Mouse (Mus musculus) cerebellum, adult 9-11 months (tissue): ENCODE data around the gene Was.
"Not testable (repeated sequence)": the region's sequence is repeated elsewhere in the genome, so short reads cannot be mapped to it uniquely, and the experiment has no call there.

ENCODE experiments used
- DNase-seq: peaks from one replicate; pipeline ENCODE4 v3.0.0; 2022

Gene Was

DNA sequence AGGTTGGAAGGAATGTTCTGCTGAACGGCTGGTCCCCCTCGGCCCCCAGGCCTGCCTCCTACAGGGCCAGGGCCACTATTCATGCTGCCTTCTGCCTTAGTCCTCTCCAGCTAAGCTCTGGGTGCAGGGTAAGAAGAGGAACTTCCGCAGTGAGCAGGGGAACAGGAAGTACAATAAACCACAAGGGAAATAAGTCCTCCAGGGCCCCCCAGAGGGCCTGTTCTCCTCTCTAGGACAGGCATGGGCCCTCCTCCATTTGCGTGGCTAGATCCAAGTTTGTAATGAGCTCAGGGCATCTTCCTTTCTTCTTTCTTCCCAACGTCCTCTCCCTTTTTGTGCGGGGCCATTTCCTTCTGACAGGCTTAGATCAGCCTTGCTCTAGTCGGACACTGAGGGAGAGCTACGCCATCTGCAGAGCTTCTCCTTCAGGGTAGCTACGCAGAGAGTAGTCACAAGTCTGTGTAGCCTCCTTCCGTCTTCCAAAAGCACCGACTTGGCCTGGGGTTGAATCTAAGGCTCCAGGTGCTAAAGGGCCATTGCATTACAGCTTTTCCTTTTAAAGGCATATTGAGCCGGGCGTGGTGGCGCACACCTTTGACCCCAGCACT, at the start of gene Was:
Was (minus strand) TSS at position 153 of the 608 bp plus-strand sequence.
- no peak for DNase-seq

DNA sequence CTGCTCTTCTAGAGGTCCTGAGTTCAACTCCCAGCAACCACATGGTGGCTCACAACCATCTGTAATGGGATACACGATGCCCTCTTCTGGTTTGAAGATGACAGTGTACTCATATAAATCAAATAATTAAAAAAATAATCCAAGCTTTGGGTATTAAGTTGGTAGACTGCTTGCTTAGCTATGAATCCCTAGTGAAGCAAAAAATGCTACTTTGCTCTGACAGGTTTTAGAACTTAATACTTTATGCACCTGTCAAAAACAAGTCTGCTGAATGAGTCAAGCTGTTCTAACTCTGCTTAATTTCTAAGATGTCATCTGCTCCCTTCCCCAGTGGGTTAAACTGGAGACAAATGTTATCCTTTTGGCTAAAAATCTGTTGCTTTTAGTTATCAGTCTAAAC, 49.2 kb upstream of the Was start:
- DNase-seq = no peak

DNA sequence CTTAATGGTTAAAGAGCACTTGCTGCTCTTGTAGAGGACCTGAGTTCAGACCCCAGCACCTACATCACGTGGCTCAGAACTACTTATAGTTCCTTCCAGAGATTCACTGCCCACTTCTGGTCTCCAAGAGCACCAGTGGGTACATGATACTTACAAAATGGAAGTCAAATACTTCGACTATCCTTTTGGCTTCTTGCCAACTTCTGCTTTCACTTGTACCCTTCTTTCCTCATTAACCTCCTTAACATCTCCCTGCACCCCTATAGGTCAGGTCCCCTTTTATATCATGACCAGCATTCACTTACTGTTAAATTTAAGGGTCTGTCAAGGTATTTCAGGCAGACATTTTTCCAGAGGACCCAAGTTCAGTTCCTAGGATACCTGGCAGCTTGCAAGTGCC, 45.6 kb upstream of the Was start:
- DNase-seq = no peak

DNA sequence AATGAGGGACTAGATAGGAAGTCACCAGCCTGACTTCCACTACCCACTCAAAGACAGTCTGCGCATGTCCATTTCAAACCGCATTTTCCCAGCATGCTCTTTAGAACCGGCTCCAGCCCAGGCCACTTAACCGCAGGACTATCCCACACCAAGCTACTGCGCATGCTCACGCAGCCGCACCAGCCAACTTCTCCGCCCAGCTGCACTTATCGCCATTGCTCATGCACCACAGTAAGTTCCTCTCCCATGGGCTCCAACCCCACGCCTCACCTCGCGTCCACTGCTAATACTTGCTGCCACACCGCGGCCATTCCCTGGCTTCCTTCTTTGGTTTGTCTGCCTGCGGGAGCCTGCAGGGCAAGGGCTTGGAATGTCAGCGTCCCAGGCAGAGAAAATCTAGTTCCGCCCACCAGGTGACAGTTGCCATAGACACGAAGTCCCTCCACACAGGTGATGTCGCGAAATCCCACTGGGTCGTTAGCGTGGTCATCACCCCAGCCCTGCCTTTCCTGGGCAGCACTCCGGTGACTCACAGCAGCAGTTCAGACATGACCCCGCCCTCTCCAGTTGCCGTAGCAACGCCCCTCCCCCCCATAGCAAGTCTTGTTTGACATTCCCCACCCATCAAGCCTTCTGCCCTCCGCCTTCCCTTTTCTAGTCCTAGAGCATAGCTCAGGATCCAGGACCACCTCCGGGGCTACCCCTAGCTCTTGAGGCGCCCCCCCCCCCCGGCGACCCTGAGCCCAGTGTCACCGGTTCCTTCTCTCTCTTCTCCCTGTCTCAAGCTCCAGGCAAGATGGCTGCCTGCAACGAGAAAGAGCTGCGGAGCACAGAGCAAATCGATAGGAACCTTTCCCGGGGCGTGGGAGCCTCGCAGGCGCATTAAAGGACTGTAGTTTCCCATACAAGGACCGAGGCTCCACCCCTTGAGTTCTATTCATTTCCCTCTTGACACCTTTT, 42.0 kb upstream of the Was start, which contains the start of gene Wdr13:
Wdr13 (minus strand) TSS at position 876 of the 960 bp plus-strand sequence.
- peak; percentile 94 for DNase-seq

DNA sequence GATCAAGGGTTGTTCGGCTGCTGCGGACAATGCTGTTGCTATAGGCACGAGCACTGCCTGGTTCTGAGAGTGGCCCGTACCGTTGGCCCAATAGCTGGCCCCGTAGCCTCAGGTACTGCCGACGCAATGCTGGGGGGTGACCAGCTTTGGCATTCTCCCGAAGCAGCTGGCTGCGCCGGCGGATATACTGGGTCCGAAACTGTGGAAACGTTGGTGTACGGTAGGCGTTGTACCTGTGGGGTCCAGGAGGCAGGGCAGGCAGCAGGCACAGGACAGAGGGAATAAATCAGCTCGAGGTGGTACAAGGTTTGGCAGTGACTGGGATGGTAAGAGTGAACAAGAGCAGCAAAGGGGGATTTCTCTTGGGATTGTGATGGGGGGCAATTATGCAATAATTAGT, 41.1 kb upstream of the Was start:
- peak; percentile 52 for DNase-seq

DNA sequence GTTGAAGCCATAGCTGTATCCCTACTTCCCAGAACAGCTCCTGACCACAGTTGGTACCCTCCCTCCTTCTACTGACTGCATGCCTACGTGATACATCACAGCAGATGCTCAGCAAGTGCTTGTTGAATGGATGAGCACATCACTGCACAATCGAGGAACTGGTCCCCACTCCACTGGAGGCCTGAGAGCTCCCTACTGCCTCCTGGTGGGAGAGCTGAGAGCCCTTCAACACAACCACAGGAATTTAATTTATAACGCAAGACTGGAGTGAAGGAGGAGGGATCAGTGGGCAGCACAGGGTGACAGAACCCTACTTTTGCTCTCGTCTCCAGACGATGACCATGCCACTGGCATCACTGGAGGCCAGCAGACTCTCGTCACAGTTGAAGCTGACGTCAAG, 34.9 kb upstream of the Was start:
- DNase-seq = no peak

DNA sequence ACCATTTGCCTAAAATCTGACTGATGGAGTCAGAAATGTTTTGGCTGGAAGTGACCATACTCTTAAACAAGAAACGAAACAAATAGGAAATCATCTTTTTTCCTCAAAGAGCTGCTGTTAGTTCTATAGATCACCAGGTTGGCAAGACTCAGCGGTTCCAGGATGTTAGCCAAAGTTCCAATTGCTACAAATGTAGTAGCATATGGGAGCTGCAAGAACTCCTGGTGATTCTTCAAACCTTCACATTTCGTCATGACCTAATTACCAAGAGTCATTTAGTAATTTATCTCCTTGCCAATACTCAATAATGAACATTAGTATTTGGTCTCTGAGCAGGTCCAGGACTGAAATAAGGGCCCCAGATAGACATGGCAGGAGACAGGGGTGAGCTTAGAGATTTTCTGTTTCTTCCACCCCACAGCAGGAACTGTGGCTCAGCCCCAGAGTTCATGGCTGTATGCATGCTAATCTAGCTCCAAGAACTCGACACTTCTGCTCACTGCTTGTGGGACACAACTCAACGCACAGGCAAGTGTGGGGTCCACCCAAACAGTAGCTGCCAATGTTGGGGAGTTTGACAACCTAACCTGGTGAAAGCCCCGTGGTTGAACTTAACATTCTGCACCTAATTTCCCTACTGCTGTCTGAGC, 33.6 kb upstream of the Was start:
- DNase-seq = peak; percentile 77

DNA sequence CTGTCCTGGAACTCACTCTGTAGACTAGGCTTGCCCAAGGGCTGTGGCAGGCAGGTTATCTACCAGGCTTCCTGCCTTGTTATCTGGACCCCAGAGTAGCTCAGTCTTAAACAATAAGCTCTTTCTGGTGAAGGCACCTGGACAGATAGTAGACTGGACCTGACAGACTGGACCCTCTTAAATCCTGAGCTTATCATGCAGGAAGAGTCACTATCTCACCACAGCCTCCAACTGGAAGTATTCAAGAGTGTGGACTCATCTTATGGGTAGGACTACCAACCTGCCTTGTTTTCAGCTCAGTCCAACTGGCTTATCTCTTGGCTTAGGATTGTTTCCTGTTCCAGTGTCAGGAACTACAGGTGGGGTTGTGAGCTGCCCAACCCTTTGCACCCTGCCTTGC, 27.0 kb upstream of the Was start:
- DNase-seq = no peak

DNA sequence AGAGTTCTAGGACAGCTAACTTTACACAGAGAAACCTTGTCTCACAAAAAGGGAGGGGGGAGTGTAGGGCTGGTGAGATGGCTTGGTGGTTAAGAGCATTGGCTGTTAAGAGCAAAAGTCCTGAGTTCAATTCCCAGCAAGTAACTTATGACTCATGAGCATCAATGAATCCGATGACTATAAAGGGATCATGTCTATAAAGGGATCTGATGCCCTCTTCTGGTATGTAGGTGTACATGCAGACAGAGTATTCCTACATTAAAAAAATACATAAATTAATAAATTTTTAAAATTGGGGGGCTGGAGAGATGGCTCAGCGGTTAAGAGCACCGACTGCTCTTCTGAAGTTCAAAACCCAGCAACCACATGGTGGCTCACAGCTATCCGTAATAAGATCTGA, 25.0 kb upstream of the Was start:
- no peak for DNase-seq

DNA sequence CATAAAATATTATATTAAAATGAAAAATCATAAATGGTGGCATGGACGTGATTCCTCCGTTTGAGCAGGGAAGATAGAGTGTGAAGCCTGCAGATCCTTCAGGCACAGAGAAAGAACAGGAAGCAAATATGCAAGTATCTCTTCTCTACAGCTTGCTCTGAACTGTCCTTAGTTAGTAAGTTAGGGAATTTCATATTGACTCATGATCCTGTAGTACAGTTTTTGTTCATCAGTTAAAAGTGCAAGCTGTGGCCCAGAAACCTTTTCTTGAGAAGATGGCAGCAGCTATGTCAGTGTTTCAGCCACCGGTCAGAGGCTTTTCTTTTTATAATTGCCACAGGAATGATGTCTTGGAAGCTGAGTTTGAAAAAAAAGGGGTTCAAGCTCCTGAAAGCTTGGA, 14.7 kb upstream of the Was start:
- no peak for DNase-seq

DNA sequence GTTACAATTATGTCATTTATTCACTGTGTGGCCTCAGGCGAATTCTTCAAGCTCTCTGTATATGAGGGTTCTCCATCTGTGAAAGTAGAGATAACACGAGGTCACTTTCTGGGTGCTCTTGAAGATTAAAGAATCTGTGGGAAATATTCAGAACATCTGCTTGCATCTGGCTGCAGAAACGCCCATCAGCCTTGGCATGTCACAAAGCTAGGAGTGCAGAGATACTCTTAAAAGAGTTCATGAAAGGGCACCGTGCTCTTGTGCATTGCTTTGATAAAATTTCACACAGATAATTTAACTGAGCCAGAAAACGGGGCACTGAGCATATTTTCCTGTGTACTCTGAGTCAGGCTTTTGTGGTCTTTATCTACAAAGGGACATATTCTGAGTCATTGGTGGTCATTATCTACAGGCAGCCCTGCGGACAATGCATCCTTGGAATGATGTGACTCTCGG, 11.9 kb upstream of the Was start:
- no peak for DNase-seq

DNA sequence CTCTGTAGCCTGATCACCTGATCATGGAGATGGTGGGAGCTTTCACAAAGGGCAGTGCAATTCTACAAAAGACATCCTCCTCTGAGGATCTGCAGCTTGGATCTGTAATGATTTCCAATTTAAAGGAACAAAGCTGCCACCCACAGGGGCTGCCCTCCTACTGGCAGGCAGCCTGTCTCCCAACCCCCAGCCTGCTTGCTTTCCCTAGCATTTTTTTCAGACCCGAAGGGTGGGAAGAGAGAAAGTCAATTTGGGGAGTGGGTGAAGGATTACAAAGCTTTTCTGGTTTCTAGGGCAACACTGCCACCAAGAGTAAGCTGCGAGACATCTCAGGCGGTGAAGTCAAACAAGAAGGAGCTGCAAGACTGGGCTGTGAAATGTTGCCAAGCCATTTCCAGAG, 10.7 kb upstream of the Was start:
- no peak for DNase-seq

DNA sequence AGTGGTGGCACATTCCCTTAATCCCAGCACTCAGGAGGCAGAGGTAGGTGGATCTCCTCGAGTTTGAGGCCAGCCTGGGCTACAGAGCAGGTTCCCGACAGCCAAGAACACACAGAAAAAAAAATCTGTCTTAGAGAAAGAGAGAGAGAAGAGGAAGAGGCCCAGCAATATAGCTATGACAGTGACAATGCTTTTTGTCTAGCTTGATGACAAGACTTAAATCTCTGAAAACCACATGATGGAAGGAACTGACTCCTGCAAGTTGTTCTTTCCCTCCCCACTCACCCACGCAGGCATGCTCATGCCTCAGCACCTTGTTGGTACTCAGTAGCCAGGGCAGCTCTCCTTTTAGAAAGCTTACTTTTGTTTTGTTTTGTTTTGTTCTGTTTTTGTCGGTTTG, 9.1 kb upstream of the Was start:
- DNase-seq = no peak

DNA sequence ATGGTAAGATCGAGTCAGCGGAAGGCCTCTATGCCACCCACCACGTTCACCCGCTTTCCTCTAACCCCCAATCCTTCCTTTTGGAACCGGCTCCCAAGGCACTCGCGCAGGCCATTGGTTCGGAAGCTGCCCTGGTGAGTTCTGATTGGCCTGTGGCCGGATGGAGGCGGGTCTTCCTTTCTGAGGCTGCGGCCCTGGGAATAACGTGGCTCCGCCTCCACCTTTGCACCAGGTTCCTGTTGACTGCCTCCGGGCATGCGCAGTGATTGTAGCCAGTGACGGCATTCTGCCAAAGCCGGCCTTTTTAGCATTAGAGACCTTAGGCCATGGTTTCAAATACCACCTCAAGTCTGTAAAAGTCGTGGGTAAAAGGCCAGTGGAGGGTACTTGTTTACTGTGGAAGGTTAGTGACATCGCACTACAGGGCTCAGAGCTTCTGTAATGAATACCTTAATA, 6.5 kb upstream of the Was start:
- peak; percentile 99 for DNase-seq

DNA sequence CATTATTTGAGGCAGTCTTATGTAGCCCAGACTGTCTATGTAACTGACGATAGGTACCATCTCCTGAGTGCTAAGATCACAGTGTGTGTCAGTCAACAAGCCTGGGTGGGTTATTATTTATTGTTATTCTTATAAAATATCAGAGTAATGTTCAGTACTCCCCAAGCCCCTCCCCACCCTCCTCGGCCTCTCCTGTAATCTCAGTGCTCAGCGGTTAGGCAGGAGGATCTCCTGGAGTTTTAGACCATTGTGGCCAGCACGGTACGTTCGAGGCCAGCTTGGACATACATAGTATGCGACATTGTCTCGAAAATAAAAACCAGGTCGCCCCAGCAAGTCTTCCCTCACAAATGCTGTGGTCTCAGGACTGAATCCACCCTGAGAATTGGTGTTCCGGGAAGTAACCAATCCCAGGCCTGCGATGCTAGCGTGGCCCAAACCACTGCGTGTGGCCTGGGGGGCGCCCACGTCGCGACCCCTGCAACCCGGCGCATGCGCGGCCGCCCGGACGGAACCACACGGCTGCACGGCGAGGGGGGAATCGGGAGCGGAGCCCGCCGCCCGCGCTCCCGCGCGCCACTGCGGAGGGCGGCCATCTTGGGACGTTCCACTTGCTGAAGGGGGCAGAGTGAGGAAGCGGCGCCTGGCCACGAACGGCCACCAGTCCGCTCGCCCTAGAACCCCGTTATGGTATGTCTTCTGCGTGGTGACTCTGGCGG, 5.9 kb upstream of the Was start:
- DNase-seq = peak; percentile 90

DNA sequence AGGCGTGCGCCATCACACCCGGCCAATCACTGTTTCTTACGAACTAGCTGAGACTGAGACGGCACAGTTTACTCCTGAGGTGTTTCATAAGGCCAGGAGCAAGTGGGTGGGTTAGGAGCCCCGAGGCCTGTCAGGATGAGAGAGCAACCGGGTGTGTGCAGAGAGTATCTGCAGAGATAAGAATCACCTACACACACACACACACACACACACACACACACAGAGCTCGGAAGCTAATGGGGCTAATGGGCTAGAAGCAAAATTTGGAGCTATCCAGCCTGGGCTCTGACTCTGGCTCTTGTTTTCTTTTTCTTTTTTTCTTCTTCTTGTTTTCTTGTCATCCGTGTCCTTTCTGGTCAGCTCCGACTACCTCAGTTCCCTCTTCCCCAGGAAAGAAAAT, 5.2 kb upstream of the Was start:
- DNase-seq = peak; percentile 47

DNA sequence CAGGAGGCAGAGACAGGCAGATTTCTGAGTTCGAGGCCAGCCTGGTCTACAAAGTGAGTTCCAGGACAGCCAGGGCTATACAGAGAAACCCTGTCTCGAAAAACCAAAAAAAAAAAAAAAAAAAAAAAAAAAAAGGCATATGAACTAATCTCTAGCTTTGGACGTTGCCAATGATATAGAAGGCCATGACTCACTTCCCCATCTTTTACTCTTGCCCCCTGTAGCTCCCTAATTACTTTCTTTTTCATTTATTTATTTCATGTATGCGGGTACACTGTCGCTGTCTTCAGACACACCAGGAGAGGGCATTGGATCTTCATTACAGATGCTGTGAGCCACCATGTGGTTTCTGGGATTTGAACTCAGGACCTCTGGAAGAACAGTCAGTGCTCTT, 653 bp upstream of the Was start:
- not testable (repeated sequence) for DNase-seq

DNA sequence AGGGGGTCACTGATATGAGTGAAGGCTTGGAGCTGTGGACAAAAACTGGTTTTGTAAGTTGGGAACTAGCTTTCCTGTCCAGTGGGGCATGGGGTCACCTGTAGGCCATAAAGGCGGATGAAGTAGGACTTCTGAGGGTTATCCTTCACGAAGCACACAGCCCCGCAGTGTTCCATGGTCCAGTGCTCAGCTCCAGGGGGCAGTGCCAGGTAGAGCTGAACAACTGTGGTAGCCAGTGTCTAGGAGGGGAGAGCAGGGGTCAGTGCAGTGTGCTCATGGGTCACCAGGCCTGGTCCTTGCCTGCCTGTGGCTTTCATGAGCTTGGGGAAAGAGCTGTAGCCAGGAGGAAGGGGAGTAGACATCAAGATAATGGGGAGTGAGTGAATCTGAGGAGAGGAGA, 552 bp downstream of the Was start:
- no peak for DNase-seq

DNA sequence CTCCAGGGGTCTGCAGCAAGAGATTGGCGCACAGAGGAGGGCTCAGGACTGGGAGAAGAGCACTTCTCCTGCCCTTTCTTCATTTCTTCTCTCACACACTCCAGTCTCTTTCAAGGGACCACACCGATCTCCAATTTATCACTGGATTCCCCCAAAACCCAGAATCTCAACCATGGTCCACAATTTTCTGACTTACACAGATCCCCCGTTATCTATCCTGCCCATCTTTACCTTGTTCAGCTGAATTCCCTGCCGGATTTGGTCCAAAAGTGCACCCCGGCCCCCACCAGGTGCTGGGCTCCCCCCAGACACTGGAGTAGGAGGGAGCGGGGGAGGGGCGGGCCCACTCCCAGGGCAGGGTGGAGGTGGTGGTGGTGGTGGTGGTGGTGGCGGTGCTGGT, 4.7 kb downstream of the Was start:
- DNase-seq = no peak

DNA sequence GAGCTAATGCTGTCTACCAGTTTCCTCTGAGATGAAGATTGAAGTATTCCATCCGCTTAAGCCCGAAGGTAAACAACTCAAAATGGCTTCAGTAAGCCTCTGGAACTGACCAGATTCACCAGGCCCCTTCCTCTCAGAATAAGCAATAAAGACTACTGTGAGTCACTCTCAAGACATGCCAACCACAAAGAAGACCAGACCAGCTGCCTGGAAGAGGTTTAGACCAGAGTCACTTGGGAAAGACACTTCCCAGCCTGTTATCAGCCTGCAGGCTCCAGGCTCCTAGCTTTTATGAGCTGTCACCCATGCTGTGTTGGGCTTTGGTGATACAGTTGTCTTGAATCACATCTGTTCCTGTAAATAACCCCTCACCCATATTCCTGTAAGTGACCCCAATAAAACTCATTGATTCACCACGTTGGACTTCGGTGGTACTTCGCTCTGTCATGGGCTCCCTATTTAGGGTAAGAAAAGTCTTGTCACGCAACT, 5.5 kb downstream of the Was start:
- DNase-seq = no peak

DNA sequence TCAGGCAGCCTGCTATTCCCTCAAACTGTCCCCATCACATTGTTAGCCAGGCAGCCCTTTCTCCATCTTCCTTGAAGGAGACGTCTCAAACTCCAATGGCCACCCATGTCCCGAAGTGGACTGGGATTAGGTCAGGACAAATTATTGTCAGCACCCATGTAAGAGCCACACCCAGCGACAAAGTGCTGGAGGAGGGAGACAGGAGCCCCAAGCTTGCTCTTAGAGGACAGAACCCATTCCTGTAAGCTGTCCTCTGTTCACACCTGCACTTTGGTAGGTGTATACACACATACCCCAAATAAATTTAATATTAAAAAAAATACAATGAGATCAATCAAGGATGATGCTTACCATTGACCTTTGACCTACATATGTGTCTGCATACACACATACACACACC, 15.2 kb downstream of the Was start:
- no peak for DNase-seq

DNA sequence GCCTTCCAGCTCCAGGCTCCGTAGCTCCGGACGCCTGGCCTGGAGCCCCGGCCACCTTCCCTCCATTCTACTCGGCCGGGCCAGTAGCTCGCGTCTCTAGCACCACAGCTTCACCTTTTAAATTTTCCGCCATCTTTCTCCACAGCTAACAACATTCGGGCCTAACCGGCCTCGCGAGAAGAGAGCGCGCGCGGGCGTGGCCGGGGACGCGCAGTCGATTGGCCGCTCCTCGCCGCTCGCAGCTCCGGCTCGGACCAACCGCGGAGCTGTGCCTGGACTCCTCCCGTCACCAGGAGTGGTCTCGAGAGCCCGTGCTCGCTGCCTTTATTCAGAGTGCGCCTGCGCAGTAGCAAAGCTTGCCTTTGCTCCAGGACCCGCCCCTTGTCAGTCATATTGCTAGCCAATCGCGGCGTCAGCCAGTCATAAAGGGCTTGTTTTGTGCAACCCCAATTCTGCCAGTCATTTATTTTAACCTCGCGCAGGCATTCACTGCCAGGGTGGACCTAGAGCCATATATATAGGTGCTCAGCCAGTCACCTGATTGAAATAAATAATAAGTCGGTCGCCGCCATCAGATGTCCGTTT, 15.8 kb downstream of the Was start, which contains the start of gene Suv39h1:
Suv39h1 (minus strand) TSS at position 331 of the 585 bp plus-strand sequence.
- peak; percentile 98 for DNase-seq
